Mouse (Mus musculus): ENCODE results near the gene Fbln5.

GRCm38 (mm10) chr12:101851314-101851713 lies 32.5 kb upstream of the Fbln5 start:
- TF ChIP-seq CTCF (IDR thresholded peaks at IDR 0.05; ENCODE audit: low read depth) (no peak), EP300 (IDR thresholded peaks at IDR 0.05; ENCODE audit: low read depth) (no peak)

All from liver, postnatal 0 days (tissue).